Mouse (Mus musculus): Measurements from ENCODE around the gene Slc22a23. TPM values are rescaled to one million over a fixed set of nuclear protein-coding genes. Genes with fewer than 3 reads are reported as not detected.

The Slc22a23 gene
- polyA plus RNA-seq, 1 experiment from 2014 or later = 5.6 TPM

- no peaks in the 10 kb centered on the region for H3K36me3 ChIP-seq
- 57% methylated on average over 4 of the region's 4 CpGs for WGBS
- ATAC-seq (ENCODE audit: insufficient number of reproducible peaks, low FRiP score, low TSS enrichment, low read depth) = no peak
Measured at GRCm38 (mm10) chr13:34211261-34211775, 133.7 kb downstream of the Slc22a23 start.

GRCm38 (mm10) chr13:34207714-34208470 is 137.1 kb downstream of the Slc22a23 start:
- Histone ChIP-seq H3K9ac (no peak overlapping the region), H3K9me3 (no peaks in the 10 kb centered on the region), H3K36me3 (no peaks in the 10 kb centered on the region), H3K27ac (no peak overlapping the region), H3K4me3 (no peak overlapping the region), H3K4me2 (no peak overlapping the region), H3K4me1 (no peaks in the 10 kb centered on the region), H3K27me3 (no peaks in the 10 kb centered on the region)
- ATAC-seq (ENCODE audit: insufficient number of reproducible peaks, low FRiP score, low TSS enrichment, low read depth) = no peak
- 64% methylated on average over 6 of the region's 6 CpGs for WGBS

More at GRCm38 (mm10) chr13:34211261-34211775, 133.7 kb downstream of the Slc22a23 start:
- no peak overlapping the region for H3K4me2 ChIP-seq
- H3K4me3 ChIP-seq = no peak overlapping the region
- H3K27ac ChIP-seq = no peak overlapping the region
- no peaks in the 10 kb centered on the region for H3K4me1 ChIP-seq
- H3K27me3 ChIP-seq = no peaks in the 10 kb centered on the region
- H3K9me3 ChIP-seq = no peaks in the 10 kb centered on the region
- no peak overlapping the region for H3K9ac ChIP-seq

DNA sequence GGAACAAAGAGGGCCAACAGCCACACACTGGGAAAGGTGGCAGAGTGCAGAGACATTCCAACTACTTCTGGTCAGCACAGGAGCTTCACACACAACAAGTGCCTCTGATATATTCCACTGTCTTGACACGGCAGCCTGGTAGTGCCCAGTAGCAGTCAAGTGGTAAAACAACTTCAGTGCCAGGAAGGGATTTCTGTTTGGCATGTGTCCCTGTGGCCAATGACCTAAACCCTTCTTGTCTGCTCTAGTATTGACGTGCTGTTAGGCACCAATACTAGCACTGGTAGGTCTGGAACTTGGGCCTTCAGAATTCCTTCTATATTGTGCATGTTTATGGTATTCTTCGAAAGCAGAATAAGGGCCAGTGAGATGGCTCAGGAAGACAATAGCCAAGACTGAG is 139.8 kb downstream of the Slc22a23 start:
- no peak for ATAC-seq (ENCODE audit: insufficient number of reproducible peaks, low FRiP score, low TSS enrichment, low read depth)
- WGBS = 87% methylated on average over 3 of the region's 3 CpGs
- H3K4me3 ChIP-seq = no peak overlapping the region
- H3K27me3 ChIP-seq = no peaks in the 10 kb centered on the region
- H3K9me3 ChIP-seq = no peaks in the 10 kb centered on the region
- no peak overlapping the region for H3K4me2 ChIP-seq
- H3K9ac ChIP-seq = no peak overlapping the region
- no peak overlapping the region for H3K27ac ChIP-seq
- H3K36me3 ChIP-seq = no peaks in the 10 kb centered on the region
- no peaks in the 10 kb centered on the region for H3K4me1 ChIP-seq

GRCm38 (mm10) chr13:34195676-34196075 is 149.3 kb downstream of the Slc22a23 start:
- H3K27me3 ChIP-seq = no peaks in the 10 kb centered on the region
- no peak for ATAC-seq (ENCODE audit: insufficient number of reproducible peaks, low FRiP score, low TSS enrichment, low read depth)

DNA sequence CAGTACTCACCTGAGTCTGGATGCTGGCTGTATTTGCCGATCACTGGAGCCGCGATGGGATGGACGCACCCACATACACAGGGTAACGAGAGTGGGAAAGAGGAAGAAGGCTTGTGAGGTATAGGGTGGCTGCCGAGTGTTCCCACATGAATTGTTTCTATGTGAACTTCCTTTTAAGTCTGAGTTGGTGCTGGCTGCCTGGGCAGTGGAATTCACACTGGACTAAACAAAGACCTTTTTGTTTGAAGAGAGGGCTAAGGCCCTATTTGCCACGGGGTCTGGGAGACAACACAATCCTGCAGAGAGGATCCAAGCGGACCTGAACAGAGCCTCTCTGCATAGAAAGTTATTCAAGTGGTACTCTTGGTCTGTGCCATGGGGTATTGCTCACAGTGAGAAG is 151.6 kb downstream of the Slc22a23 start:
- no peak for ATAC-seq (ENCODE audit: insufficient number of reproducible peaks, low FRiP score, low TSS enrichment, low read depth)
- Histone ChIP-seq H3K4me1 (no peaks in the 10 kb centered on the region), H3K9me3 (no peaks in the 10 kb centered on the region), H3K27me3 (no peaks in the 10 kb centered on the region), H3K27ac (no peak overlapping the region), H3K36me3 (0 out of 2 replicates have a peak, but pooled peaks cover 4% of the 10 kb centered on the region), H3K4me3 (no peak overlapping the region), H3K4me2 (no peak overlapping the region), H3K9ac (no peak overlapping the region)
- 69% methylated on average over 8 of the region's 8 CpGs for WGBS

More at GRCm38 (mm10) chr13:34195676-34196075, 149.3 kb downstream of the Slc22a23 start:
- H3K36me3 ChIP-seq = 0 out of 2 replicates have a peak, but pooled peaks cover 4% of the 10 kb centered on the region
- 95% methylated on average over 1 of the region's 1 CpGs for WGBS
- H3K9ac ChIP-seq = no peak overlapping the region
- no peak overlapping the region for H3K27ac ChIP-seq
- H3K4me3 ChIP-seq = no peak overlapping the region
- H3K4me2 ChIP-seq = no peak overlapping the region
- no peaks in the 10 kb centered on the region for H3K9me3 ChIP-seq
- H3K4me1 ChIP-seq = no peaks in the 10 kb centered on the region

DNA sequence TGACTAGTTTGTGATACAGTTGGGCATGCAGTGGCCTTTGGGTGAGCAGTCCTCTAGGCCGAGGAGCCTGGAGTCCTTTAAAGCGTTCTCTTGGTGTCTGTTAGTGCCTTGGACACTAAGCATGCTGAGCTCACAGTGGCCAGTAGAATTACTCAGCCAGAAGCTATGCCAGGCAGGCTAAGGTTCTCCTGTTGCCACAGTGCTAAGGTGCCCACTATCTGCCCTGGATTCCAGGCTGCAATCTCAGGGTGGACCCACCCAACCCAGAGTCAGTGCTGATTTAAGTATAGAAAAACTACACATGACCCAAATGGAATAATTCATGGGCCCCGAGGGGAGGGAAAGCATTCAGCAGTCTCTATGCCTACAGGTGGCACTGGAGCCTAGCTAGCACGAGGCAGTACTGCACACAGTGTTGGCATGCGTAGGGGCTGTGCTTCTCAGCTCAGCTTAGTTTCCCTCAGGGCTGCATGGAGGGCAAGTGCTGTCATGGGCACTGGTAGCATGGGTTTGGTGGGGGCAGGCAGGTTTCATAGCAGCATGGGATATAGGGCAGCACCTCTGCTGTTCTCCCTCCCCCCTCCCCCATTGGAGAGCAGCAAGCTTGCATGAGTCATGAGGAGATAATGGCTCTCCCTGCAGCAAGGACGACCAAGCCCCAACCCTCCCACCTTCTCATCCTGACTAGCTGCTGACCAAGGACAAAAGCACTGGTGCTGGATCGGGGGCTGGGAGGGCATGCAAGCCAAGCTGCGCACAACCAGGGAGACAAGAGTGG is 152.4 kb downstream of the Slc22a23 start:
- Histone ChIP-seq H3K9me3 (no peaks in the 10 kb centered on the region), H3K27me3 (no peaks in the 10 kb centered on the region), H3K4me3 (no peak overlapping the region), H3K36me3 (0 out of 2 replicates have a peak, but pooled peaks cover 4% of the 10 kb centered on the region), H3K27ac (no peak overlapping the region), H3K9ac (no peak overlapping the region), H3K4me2 (no peak overlapping the region), H3K4me1 (0 out of 2 replicates have a peak, but pooled peaks cover 1% of the 10 kb centered on the region)
- no peak for ATAC-seq (ENCODE audit: insufficient number of reproducible peaks, low FRiP score, low TSS enrichment, low read depth)
- 66% methylated on average over 8 of the region's 8 CpGs for WGBS

DNA sequence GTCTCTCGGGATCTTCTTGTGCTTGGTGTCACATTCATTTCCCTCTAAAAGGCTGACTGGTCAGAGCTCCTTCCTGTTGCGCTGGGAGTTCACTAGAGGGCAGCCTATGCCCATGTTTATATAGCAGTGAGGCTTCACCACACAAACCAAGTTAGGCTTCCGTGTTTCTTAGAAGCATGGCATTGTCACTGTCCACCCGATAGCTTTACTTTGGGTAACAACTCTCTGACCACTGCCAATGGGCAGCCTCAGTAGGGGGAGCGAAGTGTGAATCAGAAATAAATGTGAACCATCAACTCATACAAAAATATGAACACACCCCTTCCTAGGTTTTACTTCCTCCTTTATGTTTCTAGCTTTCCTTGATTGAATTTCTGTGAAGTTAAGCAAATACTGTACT is 157.4 kb downstream of the Slc22a23 start:
- no peaks in the 10 kb centered on the region for H3K9me3 ChIP-seq
- H3K36me3 ChIP-seq = peaks cover 9% of the 10 kb centered on the region; the same call in 1 of the 2 replicates
- H3K4me1 ChIP-seq = 0 out of 2 replicates have a peak, but pooled peaks cover 2% of the 10 kb centered on the region
- H3K9ac ChIP-seq = no peak overlapping the region
- H3K4me3 ChIP-seq = no peak overlapping the region; the same call in 1 of the 2 replicates
- no peak overlapping the region for H3K27ac ChIP-seq
- 19% methylated on average over 5 of the region's 5 CpGs for WGBS
- no peak overlapping the region for H3K4me2 ChIP-seq
- ATAC-seq (ENCODE audit: insufficient number of reproducible peaks, low FRiP score, low TSS enrichment, low read depth) = no peak
- no peaks in the 10 kb centered on the region for H3K27me3 ChIP-seq

GRCm38 (mm10) chr13:34185371-34185770 is 159.6 kb downstream of the Slc22a23 start:
- Histone ChIP-seq H3K4me3 (no peak overlapping the region), H3K4me1 (0 out of 2 replicates have a peak, but pooled peaks cover 2% of the 10 kb centered on the region), H3K9me3 (no peaks in the 10 kb centered on the region), H3K36me3 (peaks cover 20% of the 10 kb centered on the region), H3K4me2 (no peak overlapping the region), H3K9ac (no peak overlapping the region), H3K27me3 (no peaks in the 10 kb centered on the region), H3K27ac (no peak overlapping the region)
- no peak for ATAC-seq (ENCODE audit: insufficient number of reproducible peaks, low FRiP score, low TSS enrichment, low read depth)
- WGBS = 75% methylated on average over 2 of the region's 2 CpGs

DNA sequence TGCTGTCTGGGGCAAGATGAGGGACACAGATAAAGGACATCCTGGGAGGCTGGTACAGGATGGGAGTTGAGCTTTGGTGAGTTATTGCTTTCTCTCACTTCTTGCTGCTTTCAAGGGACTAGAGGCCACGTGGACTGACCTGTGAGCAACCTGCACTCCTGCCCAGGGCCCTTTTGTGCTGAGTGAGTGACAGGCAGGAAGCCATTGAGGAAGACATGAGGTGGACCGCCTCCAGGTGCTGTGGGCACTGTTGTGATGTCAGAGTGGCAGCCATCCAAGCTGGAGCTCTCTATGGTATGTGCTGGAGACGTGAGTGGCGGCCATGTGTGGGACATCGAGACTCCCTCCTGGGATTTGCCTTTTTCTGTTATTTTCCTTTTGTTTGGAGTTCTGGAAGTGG is 163.4 kb downstream of the Slc22a23 start:
- Histone ChIP-seq H3K4me1 (no peaks in the 10 kb centered on the region), H3K4me3 (no peak overlapping the region), H3K27ac (no peak overlapping the region), H3K9ac (no peak overlapping the region), H3K36me3 (peaks cover 27% of the 10 kb centered on the region), H3K27me3 (no peaks in the 10 kb centered on the region), H3K9me3 (no peaks in the 10 kb centered on the region), H3K4me2 (no peak overlapping the region)
- 83% methylated on average over 5 of the region's 5 CpGs for WGBS
- no peak for ATAC-seq (ENCODE audit: insufficient number of reproducible peaks, low FRiP score, low TSS enrichment, low read depth)

DNA sequence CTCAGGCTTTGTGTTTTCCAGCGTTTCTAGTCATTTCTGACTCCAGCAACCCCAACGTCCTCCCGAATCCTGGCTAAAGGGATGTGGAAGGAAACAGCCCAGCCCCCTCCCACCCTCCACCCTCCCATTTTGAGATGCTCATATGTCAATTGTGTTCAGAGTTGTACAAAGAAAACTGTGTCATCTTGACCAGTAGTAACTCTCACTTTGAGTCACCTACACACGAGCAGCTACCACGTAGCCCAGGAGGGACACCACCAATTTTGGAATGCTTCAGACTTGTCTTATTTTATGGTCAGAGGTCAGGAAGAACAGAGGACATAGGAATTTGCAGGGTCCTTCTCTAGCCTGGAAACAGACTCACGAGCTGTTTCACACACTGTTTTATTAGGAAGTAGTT is 171.0 kb downstream of the Slc22a23 start:
- no peak overlapping the region for H3K4me2 ChIP-seq
- ATAC-seq (ENCODE audit: insufficient number of reproducible peaks, low FRiP score, low TSS enrichment, low read depth) = no peak
- H3K36me3 ChIP-seq = peaks cover 5% of the 10 kb centered on the region
- no peaks in the 10 kb centered on the region for H3K4me1 ChIP-seq
- no peak overlapping the region for H3K9ac ChIP-seq
- H3K27ac ChIP-seq = no peak overlapping the region
- no peak overlapping the region for H3K4me3 ChIP-seq
- H3K27me3 ChIP-seq = no peaks in the 10 kb centered on the region
- H3K9me3 ChIP-seq = no peaks in the 10 kb centered on the region
- 87% methylated on average over 6 of the region's 6 CpGs for WGBS

DNA sequence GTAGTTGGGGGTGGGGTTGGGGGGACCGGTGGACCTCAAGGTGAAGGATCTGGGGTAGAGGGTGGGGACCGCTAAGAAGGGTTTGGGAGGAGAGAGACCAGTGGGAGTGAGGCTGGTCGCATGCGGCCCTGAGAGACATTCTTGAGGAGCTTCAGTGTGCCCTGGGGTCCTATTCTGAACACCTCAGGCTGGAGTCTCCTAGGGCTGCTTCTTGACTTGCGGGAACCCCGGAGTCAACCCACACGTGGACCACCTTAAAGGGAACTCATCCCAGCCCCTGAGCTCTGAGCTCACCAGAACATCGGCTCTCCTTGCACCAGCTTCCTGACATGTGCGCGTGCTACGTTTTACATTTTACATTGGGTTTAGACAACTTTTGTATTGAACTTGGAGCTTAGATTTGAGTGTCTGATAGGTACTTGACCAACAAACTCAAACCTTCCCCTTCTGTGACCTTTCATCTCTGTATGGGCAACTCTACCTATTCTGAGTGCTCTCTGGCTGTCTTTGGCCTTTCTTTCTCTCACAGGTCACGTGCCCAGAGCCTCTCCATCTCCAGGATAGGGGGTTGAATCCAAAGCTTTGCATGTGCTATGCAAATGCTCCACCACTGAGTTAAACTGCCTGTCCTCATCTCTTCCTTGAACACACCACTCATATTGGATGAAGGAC is 181.5 kb downstream of the Slc22a23 start:
- H3K9me3 ChIP-seq = no peaks in the 10 kb centered on the region
- H3K27ac ChIP-seq = peak overlapping the region; percentile 96
- WGBS = 33% methylated on average over 12 of the region's 12 CpGs
- H3K36me3 ChIP-seq = peaks cover 9% of the 10 kb centered on the region
- no peaks in the 10 kb centered on the region for H3K27me3 ChIP-seq
- peaks cover 15% of the 10 kb centered on the region for H3K4me1 ChIP-seq
- peak overlapping the region; percentile 80 for H3K4me2 ChIP-seq
- peak overlapping the region; percentile 55 for H3K9ac ChIP-seq
- peak overlapping the region; percentile 86 for H3K4me3 ChIP-seq
- ATAC-seq (ENCODE audit: insufficient number of reproducible peaks, low FRiP score, low TSS enrichment, low read depth) = no peak; the same call in 1 of the 2 replicates

Measured in limb, embryonic 15.5 days (tissue).